Mouse (Mus musculus): ENCODE data around the gene Cyb5d1.

Cyb5d1 gene

DNA sequence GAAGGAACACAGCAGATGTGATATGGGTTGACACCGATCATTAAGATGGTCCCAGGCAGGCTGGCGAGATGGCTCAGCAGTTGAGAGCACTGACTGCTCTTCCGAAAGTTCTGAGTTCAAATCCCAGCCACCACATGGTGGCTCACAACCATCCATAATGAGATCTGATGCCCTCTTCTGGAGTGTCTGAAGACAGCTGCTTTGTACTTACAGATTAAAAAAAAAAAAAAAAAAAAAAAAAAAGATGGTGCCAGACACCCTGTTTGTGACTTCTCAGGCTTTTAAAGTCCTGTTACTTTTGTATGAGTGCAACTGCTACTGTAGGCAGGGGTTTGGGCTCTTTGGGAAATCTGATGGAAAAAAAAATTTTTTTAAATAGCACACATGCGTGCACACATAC is 6.8 kb downstream of the Cyb5d1 start:
- in situ Hi-C loops (cut with MboI, MseI) = loop anchor here (5.0 kb wide), 1 partner anchor 131 kb away; no protein-coding TSS in a partner anchor

DNA sequence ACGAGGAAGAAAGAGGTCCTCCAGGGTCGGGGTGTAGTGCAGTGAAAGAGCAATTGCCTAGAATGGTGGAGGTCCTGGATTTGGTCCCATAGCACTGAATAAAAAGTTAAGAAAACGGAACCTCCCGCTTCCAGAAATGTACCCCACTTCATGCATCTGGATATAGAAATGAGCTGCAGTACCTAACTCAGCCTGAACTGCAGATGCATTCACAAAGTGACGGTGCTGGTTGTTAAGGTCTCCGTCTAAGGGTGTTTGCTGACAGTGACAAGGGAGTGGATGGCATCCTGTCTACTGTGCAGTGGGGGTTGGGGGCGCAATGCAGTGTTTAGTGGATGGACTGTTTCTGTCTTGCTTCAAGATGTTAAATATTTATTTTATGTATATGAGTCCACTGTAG is 8.7 kb downstream of the Cyb5d1 start:
- in situ Hi-C loops (cut with MboI, MseI) = loop anchor here (5.0 kb wide), 1 partner anchor 129 kb away; no protein-coding TSS in a partner anchor

DNA sequence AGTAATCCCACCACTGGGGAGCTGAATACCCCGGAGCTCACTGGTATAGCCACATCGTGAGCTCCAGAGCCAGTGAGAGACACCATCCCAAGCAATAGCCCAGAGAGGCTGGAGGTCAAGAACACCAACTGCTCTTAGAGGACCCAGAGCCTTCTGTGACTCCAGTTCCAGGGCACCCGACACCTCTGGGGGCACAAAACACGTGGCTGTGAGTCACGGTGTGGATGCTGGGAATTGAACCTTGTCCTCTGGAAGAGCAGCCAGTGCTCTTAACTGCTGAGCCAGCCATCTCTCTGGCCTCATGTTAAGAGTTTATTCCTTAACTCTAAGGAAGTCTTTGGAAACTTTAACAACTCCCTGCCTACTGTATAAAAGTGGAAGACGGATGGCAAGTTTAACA is 10.5 kb downstream of the Cyb5d1 start:
- in situ Hi-C loops (cut with MboI, MseI) = loop anchor here (5.0 kb wide), 1 partner anchor 128 kb away; no protein-coding TSS in a partner anchor

DNA sequence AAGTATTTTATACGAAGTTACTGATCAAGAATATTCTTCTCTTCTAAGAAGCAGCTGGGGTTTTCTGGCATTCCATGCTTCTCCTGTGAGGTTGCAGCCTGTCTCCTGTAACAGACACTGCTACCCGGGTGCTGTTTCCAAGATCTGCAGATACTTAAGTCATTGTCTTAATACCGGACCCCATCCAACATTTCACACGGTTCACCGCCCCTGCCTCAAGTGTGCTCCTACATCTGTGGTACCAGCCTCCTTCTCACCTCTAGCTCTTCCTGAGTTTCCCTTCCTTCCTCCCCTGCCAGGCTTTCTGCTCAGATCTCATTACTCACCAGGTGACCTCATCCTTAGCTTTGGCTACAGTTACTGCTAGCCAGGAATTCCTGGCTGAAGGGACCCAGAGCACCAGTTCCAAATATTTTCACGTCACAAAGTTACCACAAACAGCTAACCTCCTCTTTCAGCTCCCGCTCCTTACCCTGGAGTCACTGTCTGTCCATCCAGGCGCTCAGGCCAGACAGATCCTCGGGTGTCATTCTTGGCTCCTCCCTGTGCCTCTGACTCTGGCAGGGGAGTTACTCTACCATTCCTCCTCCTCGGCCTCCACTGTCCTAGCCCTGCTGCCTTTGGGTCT is 12.8 kb downstream of the Cyb5d1 start:
- in situ Hi-C loops (cut with MboI, MseI) = no loop called here

- in situ Hi-C loops (cut with MboI, MseI) = no loop called here
These were observed 14.1 kb downstream of the Cyb5d1 start for GRCm38 (mm10) chr11:69381356-69381755.

GRCm38 (mm10) chr11:69379600-69379999 is 15.8 kb downstream of the Cyb5d1 start:
- in situ Hi-C loops (cut with MboI, MseI) = no loop called here

GRCm38 (mm10) chr11:69377766-69378165 is 17.7 kb downstream of the Cyb5d1 start:
- in situ Hi-C loops (cut with MboI, MseI) = no loop called here

DNA sequence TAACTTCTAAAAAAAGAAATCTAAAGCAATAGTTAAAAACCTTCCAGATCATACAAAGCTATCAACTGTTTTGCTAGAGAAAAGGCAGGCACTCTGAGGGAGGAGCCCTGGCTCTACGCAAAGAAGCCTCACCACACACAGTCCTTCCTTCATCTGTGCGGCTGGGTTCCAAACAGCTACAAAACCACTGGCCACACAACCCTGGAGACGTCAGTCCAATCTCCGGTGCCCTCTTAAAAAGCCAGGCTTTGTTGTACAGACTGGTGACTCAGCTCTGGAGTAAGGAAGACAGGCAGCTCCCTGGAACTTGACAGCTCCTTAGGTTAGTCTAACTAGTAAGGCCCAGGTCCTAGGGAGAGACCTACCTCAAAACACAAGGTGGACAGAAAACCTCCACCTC is 19.8 kb downstream of the Cyb5d1 start:
- in situ Hi-C loops (cut with MboI, MseI) = no loop called here

DNA sequence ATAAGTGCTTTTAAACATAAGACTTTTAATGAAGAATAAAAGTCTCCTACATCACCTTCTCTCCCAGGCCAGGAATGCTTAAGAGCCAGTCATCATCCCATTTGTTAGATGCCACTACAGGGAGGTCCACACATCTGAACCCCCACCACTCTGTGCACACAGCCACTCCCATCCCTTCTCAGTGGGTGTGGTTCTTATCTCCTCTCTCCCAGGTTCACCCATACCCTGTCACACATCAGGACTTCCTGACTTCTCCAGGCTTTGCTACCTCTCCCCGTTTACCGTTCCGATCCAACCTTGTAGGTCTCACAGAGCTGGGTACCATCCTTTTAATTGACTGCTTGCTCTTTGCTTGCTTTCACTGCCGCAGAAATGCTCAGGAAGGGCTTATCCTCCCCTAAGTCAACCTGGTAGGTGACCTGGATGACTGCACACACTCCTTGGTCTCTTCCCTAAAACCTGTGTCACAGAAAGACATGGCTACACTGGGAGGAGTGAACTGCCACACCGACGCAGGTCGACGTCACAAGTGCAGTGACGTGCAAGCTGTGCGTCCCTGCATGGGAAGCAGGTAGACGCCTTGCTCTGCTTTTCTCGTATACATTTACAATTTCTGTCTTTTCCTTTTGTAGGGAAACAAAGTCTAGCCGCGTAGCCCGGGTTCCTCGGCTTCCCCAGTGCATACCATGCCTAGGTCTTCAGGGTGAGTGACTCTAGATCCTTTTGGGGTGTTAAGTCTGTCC is 22.0 kb downstream of the Cyb5d1 start:
- in situ Hi-C loops (cut with MboI, MseI) = no loop called here

GRCm38 (mm10) chr11:69372780-69373170 is 22.7 kb downstream of the Cyb5d1 start:
- in situ Hi-C loops (cut with MboI, MseI) = no loop called here

DNA sequence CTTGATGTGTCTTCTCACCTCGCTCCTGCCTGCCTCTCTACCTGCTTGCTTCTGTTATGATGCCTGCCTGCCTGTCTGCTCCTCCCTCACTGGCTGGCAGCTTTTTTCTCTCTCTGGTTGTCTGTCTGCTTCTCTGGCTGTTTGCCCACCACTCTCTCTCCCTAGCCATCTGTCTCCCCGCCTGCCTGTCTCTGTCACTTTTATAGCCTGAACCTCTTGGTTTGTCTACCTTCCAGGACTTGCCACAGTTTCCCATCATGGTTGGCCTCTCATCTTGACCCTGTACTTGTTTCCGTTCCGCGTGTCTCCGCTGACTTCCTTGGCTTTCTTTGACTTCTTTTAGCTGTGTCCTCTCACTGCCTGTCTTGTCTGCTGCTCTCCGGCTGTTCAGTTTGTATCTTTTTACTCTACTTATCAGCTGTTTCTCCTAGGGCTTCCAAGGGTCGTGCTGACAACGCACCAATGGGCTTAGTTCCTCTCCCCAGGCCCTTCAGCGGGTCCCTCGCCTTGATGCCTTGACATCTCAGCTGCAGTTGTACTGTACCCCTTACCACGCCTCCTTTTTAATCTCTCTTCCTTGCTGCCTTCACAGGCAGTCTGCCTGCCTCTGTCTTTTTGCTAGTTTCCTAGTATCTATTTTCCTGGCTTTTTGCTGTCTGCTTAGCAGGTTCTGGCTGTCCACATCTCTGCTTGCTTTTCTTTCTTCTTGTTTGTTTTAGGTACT is 23.2 kb downstream of the Cyb5d1 start:
- in situ Hi-C loops (cut with MboI, MseI) = no loop called here

DNA sequence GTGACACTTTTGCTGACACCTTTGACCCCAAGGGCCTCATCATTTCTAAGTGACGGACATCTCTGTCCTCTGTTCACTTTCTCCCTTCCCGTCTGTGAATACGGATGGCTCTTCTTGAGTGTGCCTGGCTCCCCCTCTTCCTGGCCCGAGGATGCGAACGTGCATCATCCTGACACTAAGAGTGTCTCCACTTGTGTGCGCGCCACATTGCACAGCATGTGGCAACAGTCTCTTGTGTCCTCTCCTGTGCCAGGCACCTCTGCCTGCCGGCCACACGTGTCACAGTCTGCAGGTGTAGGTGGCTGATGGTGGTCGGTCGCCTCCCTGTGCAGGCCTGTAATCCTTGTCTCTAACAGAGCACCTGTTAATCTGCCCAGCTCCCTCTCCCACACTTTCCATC is 23.8 kb downstream of the Cyb5d1 start:
- in situ Hi-C loops (cut with MboI, MseI) = no loop called here

- in situ Hi-C loops (cut with MboI, MseI) = no loop called here
These were observed 24.6 kb downstream of the Cyb5d1 start for GRCm38 (mm10) chr11:69370817-69371215.

DNA sequence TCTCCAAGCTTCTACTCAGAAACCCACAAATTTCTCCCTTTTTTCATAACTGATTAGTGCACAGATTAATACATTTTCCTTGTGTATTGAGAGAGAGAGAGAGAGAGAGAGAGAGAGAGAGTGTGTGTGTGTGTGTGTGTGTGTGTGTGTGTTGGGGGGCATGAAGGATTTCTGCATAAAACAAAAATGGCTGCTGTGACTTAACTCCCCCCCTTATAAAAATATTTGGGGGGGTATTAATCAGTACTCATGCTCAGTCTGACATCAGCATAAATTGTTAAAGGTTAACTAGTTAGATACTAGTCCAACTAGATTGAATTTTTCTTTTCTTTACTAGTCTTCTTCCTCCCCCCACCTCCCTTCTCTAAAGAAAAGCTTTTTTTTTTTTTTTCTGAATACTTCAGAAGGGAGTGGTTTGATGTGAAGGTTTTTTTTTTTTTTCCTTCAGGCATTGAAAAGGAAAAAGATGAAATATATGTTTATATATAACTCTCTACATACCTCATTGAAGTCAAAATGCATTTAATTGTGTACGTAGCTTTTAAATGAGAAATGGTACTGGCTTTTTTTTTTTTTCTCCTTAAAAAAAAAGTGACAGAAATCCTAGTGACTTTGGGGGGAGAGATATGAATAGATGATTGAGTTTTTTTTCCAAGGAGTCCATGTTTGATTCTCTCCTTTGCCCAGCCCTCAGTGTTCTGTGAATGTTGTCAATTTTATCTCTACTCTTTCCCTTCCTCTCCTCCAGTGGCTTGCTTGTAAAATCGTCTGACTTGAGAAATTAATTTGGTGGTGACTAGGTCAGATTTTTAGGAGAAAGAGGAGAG is 25.2 kb downstream of the Cyb5d1 start:
- in situ Hi-C loops (cut with MboI, MseI) = no loop called here

DNA sequence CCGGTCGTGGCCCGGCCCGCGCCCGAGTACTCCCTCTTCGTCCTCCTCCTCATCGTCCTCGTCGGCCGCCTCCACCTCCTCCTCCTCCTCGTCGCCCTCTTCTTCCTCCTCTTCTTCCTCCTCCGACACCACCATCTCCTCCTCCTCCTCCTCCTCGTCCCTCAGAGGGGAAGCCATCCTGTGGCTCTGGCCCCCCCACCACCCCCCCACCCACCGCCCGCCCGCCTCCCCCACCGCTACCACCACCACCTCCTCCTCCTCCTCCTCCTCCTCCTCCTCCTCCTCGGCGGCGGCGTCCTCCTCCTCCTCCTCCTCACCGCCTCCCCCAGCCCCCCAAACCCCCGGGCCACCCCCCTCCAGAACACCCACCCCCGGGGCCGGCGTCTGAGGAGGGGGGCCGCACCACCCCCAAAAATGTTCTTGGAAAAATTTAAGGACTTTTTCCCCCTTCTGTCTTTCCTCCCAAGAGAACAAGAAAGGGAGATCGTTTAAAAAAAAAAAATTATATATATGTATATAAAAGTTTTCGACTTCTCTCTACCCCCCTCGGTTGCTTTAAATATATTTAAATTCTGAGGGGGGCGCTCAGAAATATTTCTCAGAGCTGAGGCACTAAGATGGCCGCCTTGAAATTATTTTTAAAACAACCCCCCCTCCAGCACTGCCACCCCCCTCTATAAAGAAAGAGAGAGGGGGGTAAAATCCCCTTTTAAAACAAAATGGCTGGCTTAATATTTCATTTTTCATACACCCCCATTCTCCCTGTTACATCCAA is 26.0 kb downstream of the Cyb5d1 start, which contains the start of gene Chd3:
TSS of gene Chd3 (minus strand) at position 192 of the 775 bp plus-strand sequence.
- in situ Hi-C loops (cut with MboI, MseI) = no loop called here

DNA sequence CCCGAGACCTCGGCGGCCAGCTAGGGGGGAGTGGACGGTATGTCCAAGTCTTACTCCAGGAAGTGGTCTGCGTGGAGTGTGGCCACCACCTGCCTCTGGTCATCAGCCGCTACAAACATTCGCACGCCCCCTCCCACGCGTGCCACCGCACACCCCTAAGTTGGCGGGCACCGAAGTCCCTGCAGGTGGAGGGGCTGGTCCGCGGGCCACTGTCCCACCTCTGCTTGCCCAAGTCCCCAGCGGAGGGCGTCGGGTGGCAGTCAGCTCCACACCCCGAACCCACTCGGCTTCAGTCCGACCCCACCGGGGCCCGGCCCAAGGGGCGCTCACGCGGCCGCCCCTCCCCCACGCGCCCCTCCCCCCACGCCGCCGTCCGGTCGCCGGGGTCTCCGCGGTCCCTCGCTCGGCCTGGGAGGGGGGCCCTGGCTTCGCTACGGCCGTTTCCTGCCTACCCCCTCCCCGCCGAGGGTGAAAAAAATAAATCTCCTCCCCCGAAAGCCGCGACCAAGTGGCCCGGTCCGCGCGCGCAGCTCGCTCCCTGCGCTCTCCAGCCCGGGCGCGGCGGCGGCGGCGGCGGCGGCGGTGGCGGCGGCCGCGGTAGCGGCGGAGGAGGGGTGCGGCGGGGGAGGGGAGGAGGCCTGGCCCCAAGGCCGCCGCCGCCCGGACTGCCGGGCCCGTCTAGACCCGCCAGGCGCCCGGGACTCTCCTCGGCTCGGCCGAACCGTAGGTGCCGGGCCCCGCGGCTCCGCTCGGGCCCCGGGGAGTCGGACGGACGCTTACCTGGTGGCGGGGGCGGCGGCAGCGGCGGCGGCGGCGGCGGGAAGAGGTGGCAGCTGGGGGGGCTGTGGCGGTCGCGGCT is 26.8 kb downstream of the Cyb5d1 start:
- in situ Hi-C loops (cut with MboI, MseI) = no loop called here

- in situ Hi-C loops (cut with MboI, MseI) = no loop called here
These were observed 27.6 kb downstream of the Cyb5d1 start for GRCm38 (mm10) chr11:69367616-69368355.

DNA sequence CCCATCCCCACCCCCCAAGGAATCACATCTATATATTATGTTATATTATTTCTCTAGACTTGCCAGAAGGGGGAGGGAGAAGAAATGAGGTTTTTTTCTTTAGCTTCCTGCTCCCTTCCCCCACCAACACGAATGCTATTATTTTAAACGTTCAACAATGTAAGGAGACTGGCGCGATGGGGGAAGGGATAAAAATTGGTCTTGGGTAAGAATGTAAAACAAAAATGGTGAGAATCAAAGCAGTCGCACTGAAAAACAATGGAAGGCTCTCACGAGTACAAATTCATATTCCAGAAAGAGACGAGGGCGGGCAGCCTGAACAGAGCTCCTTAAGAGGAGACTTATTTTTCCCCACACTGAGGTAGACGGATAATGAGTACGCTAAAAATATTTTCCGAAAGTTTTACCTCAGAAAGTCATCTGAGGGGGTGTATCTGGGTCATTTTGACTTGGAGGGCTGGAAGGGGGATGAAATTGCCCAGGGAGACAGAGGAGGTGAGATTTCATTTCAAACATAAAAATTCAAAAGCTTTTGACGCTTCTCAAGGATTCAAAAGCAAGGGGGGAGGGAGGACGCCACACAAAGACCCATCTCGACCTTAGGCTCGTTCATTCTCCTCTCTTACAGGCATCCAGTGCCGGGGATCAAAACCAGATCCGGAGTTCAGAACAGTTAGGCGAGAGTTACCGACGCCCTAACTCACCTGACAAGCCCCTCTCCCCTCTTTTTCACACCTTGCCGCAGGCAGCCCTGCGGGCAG is 28.4 kb downstream of the Cyb5d1 start:
- in situ Hi-C loops (cut with MboI, MseI) = no loop called here

Measured in T-helper 2 cell (primary cell).